Comparison of ENCODE assay signal across 28 mouse cellular contexts in genomic region chr10:118616031-118616615, GRCm38 (mm10).
DNase-seq lines count a peak whose midpoint lies in the region; ATAC-seq lines count a peak whose summit lies in the region.
"Had no signal": no experiment of that assay in that cellular context is flagged by ENCODE, and none has a peak within 500 bp of the region (broad histone marks: within the 10 kb centered on the region; RNA-seq: fewer than 3 reads in every experiment).

No protein-coding gene starts in this region.

- no peak overlapping the region for H3K9ac ChIP-seq in kidney, embryonic 14.5 days (ENCODE audit: low read depth, low read length)
- H3K9ac ChIP-seq in kidney, embryonic 16.5 days (replicated peaks; ENCODE audit: low read length) = no peak overlapping the region
- H3K9ac ChIP-seq: embryonic facial prominence, embryonic 13.5 days; forebrain, embryonic 12.5 days; forebrain, embryonic 15.5 days; heart, embryonic 15.5 days; hindbrain, embryonic 14.5 days had no signal

- no peak overlapping the region for H3K4me3 ChIP-seq in kidney, embryonic 14.5 days (ENCODE audit: low read length)
- H3K4me3 ChIP-seq in kidney, embryonic 16.5 days (ENCODE audit: low read length) = no peak overlapping the region
- H3K4me3 ChIP-seq in midbrain, embryonic 10.5 days = no peak overlapping the region
- H3K4me3 ChIP-seq: embryonic facial prominence, embryonic 10.5 days; embryonic facial prominence, embryonic 13.5 days; erythroblast, embryonic 14.5 days; forebrain, embryonic 12.5 days; forebrain, embryonic 15.5 days; heart, embryonic 15.5 days had no signal

- H3K36me3 ChIP-seq in kidney, embryonic 14.5 days (ENCODE audit: control insufficient read depth, insufficient read depth, low read length) = no peaks in the 10 kb centered on the region
- H3K36me3 ChIP-seq in kidney, embryonic 16.5 days (ENCODE audit: insufficient read depth, low read length) = no peaks in the 10 kb centered on the region
- no peaks in the 10 kb centered on the region for H3K36me3 ChIP-seq in midbrain, embryonic 10.5 days
- H3K36me3 ChIP-seq: embryonic facial prominence, embryonic 10.5 days; embryonic facial prominence, embryonic 13.5 days; forebrain, embryonic 12.5 days; forebrain, embryonic 15.5 days; heart, embryonic 15.5 days had no signal

- H3K27ac ChIP-seq in kidney, embryonic 14.5 days (ENCODE audit: low read depth, low read length) = no peak overlapping the region
- no peak overlapping the region for H3K27ac ChIP-seq in kidney, embryonic 16.5 days (ENCODE audit: low read length)
- H3K27ac ChIP-seq in midbrain, embryonic 10.5 days (replicated peaks) = no peak overlapping the region
- H3K27ac ChIP-seq: embryonic facial prominence, embryonic 10.5 days; embryonic facial prominence, embryonic 13.5 days; forebrain, embryonic 12.5 days; forebrain, embryonic 15.5 days; heart, embryonic 15.5 days; hindbrain, embryonic 14.5 days; hindbrain, postnatal 0 days had no signal

- no peaks in the 10 kb centered on the region for H3K9me3 ChIP-seq in kidney, embryonic 14.5 days (ENCODE audit: control insufficient read depth, low read length)
- no peaks in the 10 kb centered on the region for H3K9me3 ChIP-seq in kidney, embryonic 16.5 days (ENCODE audit: low read length)
- H3K9me3 ChIP-seq in midbrain, embryonic 10.5 days (replicated peaks) = no peaks in the 10 kb centered on the region
- H3K9me3 ChIP-seq: embryonic facial prominence, embryonic 10.5 days; embryonic facial prominence, embryonic 13.5 days; forebrain, embryonic 12.5 days; forebrain, embryonic 15.5 days; heart, embryonic 15.5 days had no signal

- no peak for ATAC-seq in kidney, embryonic 14.5 days (ENCODE audit: low FRiP score, low TSS enrichment)
- ATAC-seq in kidney, embryonic 16.5 days (ENCODE audit: low FRiP score, low TSS enrichment) = 0 out of 2 replicates have a peak, but pooled peaks have one; percentile 39
- ATAC-seq: CD4-positive, CD25-positive, alpha-beta regulatory T cell, adult 4 months; forebrain, embryonic 15.5 days; hindbrain, postnatal 0 days had no signal

- 72% methylated on average over 5 of the region's 5 CpGs for WGBS in kidney, embryonic 14.5 days
- WGBS in kidney, embryonic 16.5 days = 71% methylated on average over 5 of the region's 5 CpGs
- WGBS in midbrain, embryonic 10.5 days = 91% methylated on average over 5 of the region's 5 CpGs

- H3K4me1 ChIP-seq in kidney, embryonic 14.5 days (ENCODE audit: control insufficient read depth, insufficient read depth, low read length) = no peaks in the 10 kb centered on the region
- no peaks in the 10 kb centered on the region for H3K4me1 ChIP-seq in kidney, embryonic 16.5 days (ENCODE audit: insufficient read depth, low read length)
- H3K4me1 ChIP-seq in midbrain, embryonic 10.5 days = no peaks in the 10 kb centered on the region
- H3K4me1 ChIP-seq: embryonic facial prominence, embryonic 10.5 days; embryonic facial prominence, embryonic 13.5 days; forebrain, embryonic 12.5 days; forebrain, embryonic 15.5 days had no signal

- H3K27me3 ChIP-seq in kidney, embryonic 14.5 days (ENCODE audit: control insufficient read depth, insufficient read depth, low read length) = no peaks in the 10 kb centered on the region
- peaks cover 2% of the 10 kb centered on the region; the same call in 1 of the 2 replicates for H3K27me3 ChIP-seq in kidney, embryonic 16.5 days (ENCODE audit: insufficient read depth, low read length)
- no peaks in the 10 kb centered on the region for H3K27me3 ChIP-seq in midbrain, embryonic 10.5 days (ENCODE audit: low read depth, poor library complexity, severe bottlenecking)
- H3K27me3 ChIP-seq: embryonic facial prominence, embryonic 13.5 days; forebrain, embryonic 12.5 days; forebrain, embryonic 15.5 days; heart, embryonic 15.5 days had no signal

- no peak overlapping the region for H3K4me2 ChIP-seq in kidney, embryonic 14.5 days (replicated peaks; ENCODE audit: low read depth, low read length)
- no peak overlapping the region for H3K4me2 ChIP-seq in kidney, embryonic 16.5 days (replicated peaks; ENCODE audit: low read depth, low read length)
- H3K4me2 ChIP-seq: embryonic facial prominence, embryonic 13.5 days; forebrain, embryonic 12.5 days; forebrain, embryonic 15.5 days; heart, embryonic 11.5 days; heart, embryonic 15.5 days; hindbrain, embryonic 14.5 days had no signal

- DNase-seq in kidney, adult 11 months = peak; percentile 25
- DNase-seq in kidney, postnatal 4 days = no peak
- peak; percentile 63 for DNase-seq in kidney, adult 9 months
- peak; percentile 36 to 56 for DNase-seq in kidney, postnatal 36 days
- no peak for DNase-seq in right cerebral cortex, postnatal 36 days (ENCODE audit: low spot score in 2 of 2)
- DNase-seq in midbrain, embryonic 10.5 days (ENCODE audit: low spot score) = no peak
- DNase-seq: adrenal gland, adult 8-10 months; adrenal gland, postnatal 25 days; cerebellum, adult 11-12 months; cerebellum, adult 8-10 months; cerebellum, postnatal 10 days; cerebellum, postnatal 36 days; embryo, embryonic 11 days; gastrocnemius, postnatal 25 days; heart, postnatal 10 days; heart, postnatal 4 days had no signal

Comparison
In these comparisons a context has a peak if more than half of its experiments do, and no peak if none do; other contexts are left out.
1. DNase-seq: peak in kidney, adult 11 months (single experiment), kidney, adult 9 months (single experiment) and kidney, postnatal 36 days (2 of 2); none in kidney, postnatal 4 days (0 of 2), right cerebral cortex, postnatal 36 days (0 of 2) and midbrain, embryonic 10.5 days (single experiment).